Mouse (Mus musculus): Measurements from ENCODE around the gene Olfr775. TPM values are rescaled to one million over a fixed set of nuclear protein-coding genes. Genes with fewer than 3 reads are reported as not detected.

Olfr775 gene
- polyA plus RNA-seq (2012; rRNA removed), result not detected in 2 replicates

GRCm38 (mm10) chr10:129248112-129248511 lies at the start of gene Olfr775:
Gene Olfr775, plus strand, starts transcription at chr10:129248412.

GRCm38 (mm10) chr10:129235904-129236303 lies 12.3 kb upstream of the Olfr775 start, which contains the start of gene Olfr774:
Gene Olfr774, plus strand, starts transcription at chr10:129236204.

GRCm38 (mm10) chr10:129258827-129259226 lies 10.6 kb downstream of the Olfr775 start, which contains the start of gene Olfr776:
Gene Olfr776, plus strand, starts transcription at chr10:129259127.

GRCm38 (mm10) chr10:129271081-129271535 lies 22.9 kb downstream of the Olfr775 start, which contains the start of gene Olfr777:
Gene Olfr777, minus strand, starts transcription at chr10:129271485.

Other genes with a start within 250 kb of the Olfr775 start
- gene Olfr763, start 237.6 kb upstream of the Olfr775 start, polyA plus RNA-seq (2012; rRNA removed), result not detected in 2 replicates
- gene Olfr764-ps1, start 208.5 kb upstream of the Olfr775 start, polyA plus RNA-seq (2012; rRNA removed), result not detected in 2 replicates
- gene Olfr765, start 198.4 kb upstream of the Olfr775 start, polyA plus RNA-seq (2012; rRNA removed), result not detected in 2 replicates
- not detected in 2 replicates for gene Olfr766-ps1, start 179.4 kb upstream of the Olfr775 start, polyA plus RNA-seq (2012; rRNA removed)
- not detected in 2 replicates for gene Olfr767, start 165.5 kb upstream of the Olfr775 start, polyA plus RNA-seq (2012; rRNA removed)
- gene Olfr768, start 149.0 kb upstream of the Olfr775 start, polyA plus RNA-seq (2012; rRNA removed), result not detected in 2 replicates
- gene Olfr769, start 130.6 kb upstream of the Olfr775 start, polyA plus RNA-seq (2012; rRNA removed), result not detected in 2 replicates
- not detected in 2 replicates for gene Olfr770, start 109.4 kb upstream of the Olfr775 start, polyA plus RNA-seq (2012; rRNA removed)
- gene Olfr771, start 83.7 kb upstream of the Olfr775 start, polyA plus RNA-seq (2012; rRNA removed), result not detected in 2 replicates
- gene Olfr772, start 70.5 kb upstream of the Olfr775 start, polyA plus RNA-seq (2012; rRNA removed), result not detected in 2 replicates
- gene Olfr773, start 61.0 kb upstream of the Olfr775 start, polyA plus RNA-seq (2012; rRNA removed), result not detected in 2 replicates
- gene Olfr774, start 12.2 kb upstream of the Olfr775 start, polyA plus RNA-seq (2012; rRNA removed), result not detected in 2 replicates
- gene Olfr776, start 10.7 kb downstream of the Olfr775 start, polyA plus RNA-seq (2012; rRNA removed), result not detected in 2 replicates
- gene Olfr777, start 23.1 kb downstream of the Olfr775 start, polyA plus RNA-seq (2012; rRNA removed), result not detected in 2 replicates
- gene Olfr780, start 69.7 kb downstream of the Olfr775 start, polyA plus RNA-seq (2012; rRNA removed), result not detected in 2 replicates
- gene Olfr781, start 80.4 kb downstream of the Olfr775 start, polyA plus RNA-seq (2012; rRNA removed), result not detected in 2 replicates
- not detected in 2 replicates for gene Olfr782, start 100.4 kb downstream of the Olfr775 start, polyA plus RNA-seq (2012; rRNA removed)
- gene Olfr784, start 135.7 kb downstream of the Olfr775 start, polyA plus RNA-seq (2012; rRNA removed), result 0.04 TPM in 2 replicates
- not detected in 2 replicates for gene Olfr785, start 157.0 kb downstream of the Olfr775 start, polyA plus RNA-seq (2012; rRNA removed)
- not detected in 2 replicates for gene Olfr786, start 178.9 kb downstream of the Olfr775 start, polyA plus RNA-seq (2012; rRNA removed)
- not detected in 2 replicates for gene Olfr787, start 213.4 kb downstream of the Olfr775 start, polyA plus RNA-seq (2012; rRNA removed)
- gene Olfr788, start 222.6 kb downstream of the Olfr775 start, polyA plus RNA-seq (2012; rRNA removed), result not detected in 2 replicates
- not detected in 2 replicates for gene Olfr789, start 236.3 kb downstream of the Olfr775 start, polyA plus RNA-seq (2012; rRNA removed)

Data from central nervous system, embryonic 11.5 days (tissue).